Mouse (Mus musculus): ENCODE data around the gene Lrig1.

- TF ChIP-seq POLR2A (IDR thresholded peaks at IDR 0.05; ENCODE audit: borderline replicate concordance, low read depth, low read length) = no peak
- TF ChIP-seq CTCF (IDR thresholded peaks at IDR 0.05; ENCODE audit: low read depth, low read length) = no peak
These were observed 1.1 kb upstream of the Lrig1 start for GRCm38 (mm10) chr6:94701071-94701470.

Measured in bone marrow macrophage, adult 2 months (primary cell).